Mouse (Mus musculus) embryo, embryonic 11.5 days (tissue): ENCODE results near the gene Igsf8.

Experiments used
- DNase-seq: peaks from one replicate; pipeline ENCODE4 v3.0.0-alpha.2; 2012; ENCODE audit warnings: low read depth, low spot score

Igsf8 gene

DNA sequence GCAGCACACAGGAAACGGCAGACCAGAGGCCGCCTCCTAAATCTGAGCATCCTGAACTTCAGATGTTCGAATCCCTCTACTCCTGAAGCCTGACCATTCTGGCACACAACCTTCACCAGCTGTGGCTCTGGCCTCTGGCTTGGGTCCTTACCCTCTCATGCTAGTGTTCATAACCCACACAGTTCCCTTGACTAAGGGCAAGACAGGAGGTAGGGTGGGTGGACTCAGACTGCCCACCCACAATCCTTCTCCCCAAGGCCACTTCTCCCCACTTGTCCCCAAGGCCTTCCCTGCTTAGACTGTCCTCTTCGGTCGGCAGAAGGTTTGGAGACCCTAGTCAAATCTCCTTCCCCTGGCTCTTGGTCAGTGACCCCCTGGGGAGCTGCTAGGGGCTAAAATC is 88.1 kb downstream of the Igsf8 start:
- no peak for DNase-seq

DNA sequence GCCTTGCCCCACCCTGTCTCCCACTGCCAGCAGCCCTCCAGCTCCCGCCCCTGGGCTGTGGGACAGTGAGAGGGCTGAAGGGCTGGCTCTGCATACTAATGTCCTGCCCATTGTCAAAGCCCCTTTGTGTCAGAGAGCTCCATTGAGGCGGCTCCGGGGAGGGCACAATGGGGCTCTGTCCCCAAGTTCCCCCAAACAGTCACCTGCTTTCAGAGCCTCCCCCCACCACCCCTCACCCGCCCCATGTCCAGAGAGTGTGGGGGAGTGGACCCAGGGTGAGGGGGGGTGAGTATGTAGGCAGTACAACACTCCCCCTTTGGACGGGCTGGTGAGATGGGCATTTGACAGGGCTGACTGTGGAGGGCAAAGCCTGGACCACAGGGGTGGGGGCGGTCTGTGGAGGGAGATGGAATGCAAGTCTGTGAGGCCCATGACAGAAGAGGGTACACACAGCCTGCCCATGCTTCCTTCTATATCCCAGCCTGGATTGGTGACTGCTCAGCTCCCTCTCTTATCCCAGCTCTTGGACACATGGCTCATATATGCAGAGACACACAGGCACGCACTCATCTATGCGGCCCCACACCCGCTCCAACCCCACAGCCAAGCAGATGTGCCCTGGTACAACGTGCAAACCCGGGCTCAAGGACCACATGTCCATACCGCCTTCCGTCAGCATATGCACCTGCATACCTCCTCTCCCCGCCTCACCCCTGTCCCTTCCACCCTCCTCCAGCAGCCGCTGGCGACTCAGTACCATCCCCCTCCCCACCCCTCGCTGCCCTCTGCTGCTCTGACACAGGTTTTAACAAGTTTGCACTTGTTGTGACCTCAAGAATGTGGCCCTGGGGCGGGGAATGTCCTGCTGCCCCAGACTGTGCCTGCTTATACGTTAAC is 88.7 kb downstream of the Igsf8 start:
- DNase-seq, result peak; percentile 35

DNA sequence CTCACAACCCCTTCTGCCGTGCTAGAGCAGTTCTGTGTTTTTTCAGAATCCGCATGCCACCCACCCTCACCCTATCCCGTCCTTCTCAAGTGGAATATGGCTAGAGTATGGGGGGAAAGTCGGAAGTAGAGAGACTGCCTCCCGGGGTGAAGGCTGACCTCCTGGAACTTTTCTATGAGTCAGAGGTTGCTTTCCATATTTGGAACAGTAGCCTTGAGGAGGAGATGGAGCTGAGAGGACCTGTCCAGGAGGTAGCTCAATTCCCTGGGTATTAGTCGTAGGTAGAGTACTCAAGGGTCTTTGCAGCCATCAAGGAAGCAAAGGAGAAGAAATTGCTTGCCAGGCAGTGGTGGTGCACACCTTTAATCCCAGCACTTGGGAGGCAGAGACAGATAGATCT is 90.6 kb downstream of the Igsf8 start:
- DNase-seq, result no peak

DNA sequence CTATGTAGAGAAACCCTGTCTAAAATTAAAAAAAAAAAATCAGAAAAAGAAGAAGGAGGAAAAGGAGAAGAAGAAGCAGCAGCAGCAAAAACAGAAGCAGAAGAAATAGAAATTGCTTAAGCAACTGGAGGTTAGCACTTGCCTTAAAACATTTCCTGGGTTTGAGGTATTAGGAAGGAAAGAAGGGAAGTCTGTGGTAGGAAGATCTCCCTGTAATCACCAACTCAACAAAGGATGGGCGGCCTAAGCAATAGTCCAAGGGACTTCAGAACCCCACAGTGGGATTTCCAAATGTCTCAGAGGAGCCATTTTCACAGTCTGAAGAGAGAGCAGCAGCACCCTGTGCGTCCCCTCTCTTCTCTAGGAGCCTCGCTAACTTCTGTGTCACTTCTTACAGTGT is 91.0 kb downstream of the Igsf8 start:
- no peak for DNase-seq

DNA sequence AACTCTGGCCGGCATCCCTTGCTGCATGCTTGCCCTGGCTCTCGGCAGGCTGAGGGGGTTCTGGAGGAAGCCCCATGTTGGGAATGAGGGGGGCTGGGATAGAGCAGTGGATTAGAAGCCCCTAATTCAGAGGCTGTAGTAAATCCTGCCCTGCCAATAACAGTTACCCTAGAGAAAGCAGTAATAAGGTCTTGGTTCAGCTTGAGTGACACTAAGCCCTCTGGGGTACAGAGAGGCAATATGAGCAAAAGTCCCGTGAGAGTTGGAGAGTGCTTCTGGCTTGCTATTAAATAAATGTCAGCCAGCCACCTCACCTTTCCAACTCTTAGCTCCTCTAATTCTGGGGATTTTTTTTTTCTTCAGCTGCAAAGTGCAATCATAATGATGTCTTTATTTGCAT is 93.9 kb downstream of the Igsf8 start:
- no peak for DNase-seq

DNA sequence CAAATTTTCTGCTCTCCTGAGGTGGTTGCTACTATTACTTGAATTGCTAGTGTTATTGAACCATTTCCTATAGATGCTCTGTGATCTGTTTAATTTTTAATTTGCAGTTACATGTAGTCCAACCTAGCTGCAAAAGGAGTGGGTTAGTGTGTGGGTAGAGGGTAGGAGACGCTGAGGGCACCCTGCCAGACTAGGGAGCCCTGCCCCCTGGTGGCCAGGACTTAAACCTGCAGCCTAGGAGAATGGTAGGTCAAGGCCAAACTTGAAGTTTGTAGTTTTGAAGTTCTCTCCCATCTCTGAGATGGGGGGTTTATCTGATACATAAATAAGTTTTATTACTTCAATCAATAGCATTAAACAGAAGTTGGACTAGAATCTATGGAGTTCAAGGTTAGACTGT is 96.1 kb downstream of the Igsf8 start:
- DNase-seq, result peak; percentile 38

DNA sequence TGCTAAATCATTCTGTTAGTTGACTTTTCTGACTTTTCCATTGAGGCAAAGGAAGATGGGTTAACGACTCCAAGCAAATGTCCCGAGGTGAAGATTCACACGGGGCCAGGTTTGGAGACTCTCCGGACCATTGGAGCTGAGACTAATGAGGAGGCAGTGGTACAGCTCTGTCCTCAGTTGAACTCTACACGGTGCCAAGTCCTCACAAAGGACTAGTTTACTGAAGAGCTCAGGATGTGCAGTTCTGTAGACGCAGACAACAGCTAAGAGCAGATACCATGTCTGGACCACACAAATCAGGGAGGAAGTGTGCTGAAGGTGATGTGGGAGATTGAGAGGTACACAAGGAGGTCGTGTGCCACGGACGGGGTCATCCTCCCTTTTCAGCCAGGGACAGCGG is 96.9 kb downstream of the Igsf8 start:
- no peak for DNase-seq

DNA sequence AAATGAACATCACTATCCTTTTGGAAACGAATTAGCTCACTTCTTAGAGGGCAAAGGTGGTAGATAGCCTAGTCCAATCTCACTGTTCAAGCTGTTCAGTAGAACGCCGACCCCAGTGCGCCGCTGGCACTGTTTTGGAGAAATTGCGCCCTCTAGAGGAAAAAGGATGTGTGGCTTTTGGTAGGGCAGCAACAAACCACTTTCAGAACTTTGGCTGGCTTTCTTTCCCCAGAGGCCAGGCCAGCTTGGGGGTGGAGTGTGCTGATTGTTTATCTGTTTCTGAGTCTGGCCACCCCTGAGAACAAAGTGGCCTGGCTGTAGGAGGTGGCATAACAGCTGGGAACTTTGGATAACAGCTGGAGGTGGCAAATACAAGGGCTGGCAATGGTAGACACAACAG is 103.2 kb downstream of the Igsf8 start:
- DNase-seq, result peak; percentile 46

DNA sequence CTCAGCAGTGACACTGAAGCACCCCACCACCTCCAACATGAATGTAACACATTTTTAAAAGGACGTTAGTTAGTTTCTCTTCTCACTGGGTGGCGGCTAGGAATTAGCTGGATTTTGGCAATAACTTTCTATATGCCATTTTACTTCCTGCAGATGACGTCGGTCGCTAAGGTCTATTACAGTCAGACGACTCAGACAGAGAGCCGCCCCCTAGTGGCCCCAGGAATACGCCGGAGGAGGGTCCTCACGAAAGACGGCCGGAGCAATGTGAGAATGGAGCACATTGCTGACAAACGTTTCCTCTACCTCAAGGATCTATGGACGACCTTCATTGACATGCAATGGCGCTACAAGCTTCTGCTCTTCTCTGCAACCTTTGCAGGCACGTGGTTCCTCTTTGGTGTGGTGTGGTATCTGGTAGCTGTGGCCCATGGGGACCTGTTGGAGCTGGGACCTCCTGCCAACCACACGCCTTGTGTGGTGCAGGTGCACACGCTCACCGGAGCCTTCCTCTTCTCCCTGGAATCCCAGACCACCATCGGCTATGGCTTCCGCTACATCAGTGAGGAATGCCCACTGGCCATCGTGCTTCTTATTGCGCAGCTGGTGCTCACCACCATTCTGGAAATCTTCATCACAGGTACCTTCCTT is 107.5 kb downstream of the Igsf8 start:
- peak; percentile 34 for DNase-seq
